Mouse (Mus musculus): ENCODE data around the gene Hist1h2ah. TPM values are rescaled to one million over a fixed set of nuclear protein-coding genes. Genes with fewer than 3 reads are reported as not detected.
A peak's percentile ranks its signal among the peaks of the same experiment; 100 is the strongest.

Gene Hist1h2ah
- polyA plus RNA-seq, 1 experiment from 2014 or later: 4.8 TPM

- under 1% methylated on average over 45 of the region's 45 CpGs for WGBS
- ATAC-seq (peak; percentile 83), DNase-seq (ENCODE audit: low spot score) (peak; percentile 59)
- Histone ChIP-seq H3K4me2 (ENCODE audit: low read length) (peak overlapping the region; percentile 90), H3K9ac (ENCODE audit: low read length) (peak overlapping the region; percentile 56), H3K4me1 (ENCODE audit: control insufficient read depth, insufficient read depth, low read length) (peaks cover 8% of the 10 kb centered on the region), H3K36me3 (ENCODE audit: control insufficient read depth, insufficient read depth, low read length) (no peaks in the 10 kb centered on the region), H3K4me3 (ENCODE audit: low read depth, low read length) (peak overlapping the region; percentile 49), H3K27me3 (replicated peaks; ENCODE audit: control insufficient read depth, insufficient read depth, low read length) (peaks cover 95% of the 10 kb centered on the region), H3K9me3 (replicated peaks; ENCODE audit: control insufficient read depth, low read length) (no peaks in the 10 kb centered on the region), H3K27ac (ENCODE audit: low read depth, low read length) (no peak overlapping the region)
These were observed 29.6 kb downstream of the Hist1h2ah start for GRCm38 (mm10) chr13:22005605-22006333.

- peaks cover 13% of the 10 kb centered on the region for H3K4me1 ChIP-seq (ENCODE audit: control insufficient read depth, insufficient read depth, low read length)
- WGBS: 27% methylated on average over 5 of the region's 5 CpGs
- no peak for DNase-seq (ENCODE audit: low spot score)
- H3K27ac ChIP-seq (ENCODE audit: low read depth, low read length): no peak overlapping the region
- no peak overlapping the region for H3K9ac ChIP-seq (ENCODE audit: low read length)
- peaks cover 93% of the 10 kb centered on the region for H3K27me3 ChIP-seq (replicated peaks; ENCODE audit: control insufficient read depth, insufficient read depth, low read length)
- H3K36me3 ChIP-seq (ENCODE audit: control insufficient read depth, insufficient read depth, low read length): no peaks in the 10 kb centered on the region
- H3K4me3 ChIP-seq (ENCODE audit: low read depth, low read length): no peak overlapping the region
- H3K9me3 ChIP-seq (replicated peaks; ENCODE audit: control insufficient read depth, low read length): no peaks in the 10 kb centered on the region
- no peak overlapping the region for H3K4me2 ChIP-seq (ENCODE audit: low read length)
- no peak for ATAC-seq
These were observed 33.5 kb downstream of the Hist1h2ah start for GRCm38 (mm10) chr13:22001823-22002222.

- DNase-seq (ENCODE audit: low spot score) (no peak), ATAC-seq (no peak)
- no peaks in the 10 kb centered on the region for H3K9me3 ChIP-seq (replicated peaks; ENCODE audit: control insufficient read depth, low read length)
- H3K4me1 ChIP-seq (ENCODE audit: control insufficient read depth, insufficient read depth, low read length): peaks cover 10% of the 10 kb centered on the region; the same call in 1 of the 2 replicates
- no peak overlapping the region for H3K4me2 ChIP-seq (ENCODE audit: low read length)
- H3K4me3 ChIP-seq (ENCODE audit: low read depth, low read length): no peak overlapping the region
- no peaks in the 10 kb centered on the region for H3K36me3 ChIP-seq (ENCODE audit: control insufficient read depth, insufficient read depth, low read length)
- H3K27ac ChIP-seq (ENCODE audit: low read depth, low read length): no peak overlapping the region
- 66% methylated on average over 2 of the region's 2 CpGs for WGBS
- H3K27me3 ChIP-seq (replicated peaks; ENCODE audit: control insufficient read depth, insufficient read depth, low read length): peaks cover 93% of the 10 kb centered on the region
- no peak overlapping the region for H3K9ac ChIP-seq (ENCODE audit: low read length)
These were observed 34.0 kb downstream of the Hist1h2ah start for GRCm38 (mm10) chr13:22001346-22001745.

GRCm38 (mm10) chr13:21999147-21999546 lies 36.2 kb downstream of the Hist1h2ah start:
- no peak overlapping the region for H3K4me3 ChIP-seq (ENCODE audit: low read depth, low read length)
- H3K27me3 ChIP-seq (replicated peaks; ENCODE audit: control insufficient read depth, insufficient read depth, low read length): peaks cover 79% of the 10 kb centered on the region
- no peak overlapping the region for H3K9ac ChIP-seq (ENCODE audit: low read length)
- peaks cover 11% of the 10 kb centered on the region; the same call in 1 of the 2 replicates for H3K4me1 ChIP-seq (ENCODE audit: control insufficient read depth, insufficient read depth, low read length)
- WGBS: 31% methylated on average over 4 of the region's 4 CpGs
- H3K9me3 ChIP-seq (replicated peaks; ENCODE audit: control insufficient read depth, low read length): no peaks in the 10 kb centered on the region; the same call in 1 of the 2 replicates
- ATAC-seq: no peak
- H3K36me3 ChIP-seq (ENCODE audit: control insufficient read depth, insufficient read depth, low read length): no peaks in the 10 kb centered on the region
- H3K27ac ChIP-seq (ENCODE audit: low read depth, low read length): no peak overlapping the region
- no peak overlapping the region for H3K4me2 ChIP-seq (ENCODE audit: low read length)
- DNase-seq (ENCODE audit: low spot score): no peak

GRCm38 (mm10) chr13:21998412-21998811 lies 37.0 kb downstream of the Hist1h2ah start:
- ATAC-seq (no peak), DNase-seq (ENCODE audit: low spot score) (no peak)

GRCm38 (mm10) chr13:21997821-21998220 lies 37.5 kb downstream of the Hist1h2ah start:
- ATAC-seq: no peak
- no peak overlapping the region for H3K9ac ChIP-seq (ENCODE audit: low read length)
- 0 out of 2 replicates have a peak overlapping the region, but pooled peaks have one; percentile 15 for H3K4me3 ChIP-seq (ENCODE audit: low read depth, low read length)
- peaks cover 70% of the 10 kb centered on the region for H3K27me3 ChIP-seq (replicated peaks; ENCODE audit: control insufficient read depth, insufficient read depth, low read length)
- no peak overlapping the region for H3K4me2 ChIP-seq (ENCODE audit: low read length)
- 6% methylated on average over 4 of the region's 4 CpGs for WGBS
- DNase-seq (ENCODE audit: low spot score): no peak
- H3K4me1 ChIP-seq (ENCODE audit: control insufficient read depth, insufficient read depth, low read length): peaks cover 11% of the 10 kb centered on the region; the same call in 1 of the 2 replicates
- no peaks in the 10 kb centered on the region; the same call in 1 of the 2 replicates for H3K9me3 ChIP-seq (replicated peaks; ENCODE audit: control insufficient read depth, low read length)
- no peaks in the 10 kb centered on the region for H3K36me3 ChIP-seq (ENCODE audit: control insufficient read depth, insufficient read depth, low read length)
- H3K27ac ChIP-seq (ENCODE audit: low read depth, low read length): no peak overlapping the region

More at GRCm38 (mm10) chr13:21998412-21998811, 37.0 kb downstream of the Hist1h2ah start:
- Histone ChIP-seq H3K4me2 (ENCODE audit: low read length) (no peak overlapping the region), H3K4me1 (ENCODE audit: control insufficient read depth, insufficient read depth, low read length) (peaks cover 11% of the 10 kb centered on the region; the same call in 1 of the 2 replicates), H3K27me3 (replicated peaks; ENCODE audit: control insufficient read depth, insufficient read depth, low read length) (peaks cover 76% of the 10 kb centered on the region), H3K9ac (ENCODE audit: low read length) (no peak overlapping the region), H3K27ac (ENCODE audit: low read depth, low read length) (no peak overlapping the region), H3K9me3 (replicated peaks; ENCODE audit: control insufficient read depth, low read length) (no peaks in the 10 kb centered on the region; the same call in 1 of the 2 replicates), H3K4me3 (ENCODE audit: low read depth, low read length) (no peak overlapping the region), H3K36me3 (ENCODE audit: control insufficient read depth, insufficient read depth, low read length) (no peaks in the 10 kb centered on the region)
- 25% methylated on average over 3 of the region's 3 CpGs for WGBS

- H3K4me1 ChIP-seq (ENCODE audit: control insufficient read depth, insufficient read depth, low read length): peaks cover 11% of the 10 kb centered on the region; the same call in 1 of the 2 replicates
- H3K27ac ChIP-seq (ENCODE audit: low read depth, low read length): no peak overlapping the region
- H3K4me3 ChIP-seq (ENCODE audit: low read depth, low read length): peak overlapping the region; percentile 15; the same call in 1 of the 2 replicates
- H3K27me3 ChIP-seq (replicated peaks; ENCODE audit: control insufficient read depth, insufficient read depth, low read length): peaks cover 65% of the 10 kb centered on the region
- H3K4me2 ChIP-seq (ENCODE audit: low read length): peak overlapping the region; percentile 37
- no peak overlapping the region for H3K9ac ChIP-seq (ENCODE audit: low read length)
- WGBS: 1% methylated on average over 21 of the region's 21 CpGs
- ATAC-seq (no peak), DNase-seq (ENCODE audit: low spot score) (peak; percentile 8)
- no peaks in the 10 kb centered on the region for H3K36me3 ChIP-seq (ENCODE audit: control insufficient read depth, insufficient read depth, low read length)
- H3K9me3 ChIP-seq (replicated peaks; ENCODE audit: control insufficient read depth, low read length): no peaks in the 10 kb centered on the region; the same call in 1 of the 2 replicates
These were observed 38.1 kb downstream of the Hist1h2ah start for GRCm38 (mm10) chr13:21997201-21997820.

GRCm38 (mm10) chr13:21996840-21997185 lies 38.6 kb downstream of the Hist1h2ah start:
- DNase-seq (ENCODE audit: low spot score): no peak
- no peak for ATAC-seq
- peak overlapping the region; percentile 15 for H3K4me3 ChIP-seq (ENCODE audit: low read depth, low read length)

More at GRCm38 (mm10) chr13:21996840-21997185, 38.6 kb downstream of the Hist1h2ah start:
- Histone ChIP-seq H3K4me2 (ENCODE audit: low read length) (peak overlapping the region; percentile 37; the same call in 1 of the 2 replicates), H3K9ac (ENCODE audit: low read length) (no peak overlapping the region), H3K27me3 (replicated peaks; ENCODE audit: control insufficient read depth, insufficient read depth, low read length) (peaks cover 60% of the 10 kb centered on the region), H3K36me3 (ENCODE audit: control insufficient read depth, insufficient read depth, low read length) (no peaks in the 10 kb centered on the region), H3K4me1 (ENCODE audit: control insufficient read depth, insufficient read depth, low read length) (peaks cover 11% of the 10 kb centered on the region; the same call in 1 of the 2 replicates), H3K9me3 (replicated peaks; ENCODE audit: control insufficient read depth, low read length) (no peaks in the 10 kb centered on the region; the same call in 1 of the 2 replicates), H3K27ac (ENCODE audit: low read depth, low read length) (no peak overlapping the region)
- under 1% methylated on average over 13 of the region's 13 CpGs for WGBS

Measured in forebrain, embryonic 14.5 days (tissue).